Mouse (Mus musculus) left cerebral cortex, adult 11 months (tissue): ENCODE measurements at regions not wholly inside any gene's neighbourhood (a gene's known extent, or its start where the extent isn't known, plus 50 kb on each side); places are given as distances from the start of the nearest gene placed in this dataset.
A peak's percentile ranks its signal among the peaks of the same experiment; 100 is the strongest.

ENCODE experiments used
- DNase-seq: peaks from one replicate; pipeline ENCODE4 v3.0.0; 2022; ENCODE audit warnings: low spot score

GRCm38 (mm10) chr8:87112355-87112754 is 227.3 kb upstream of the N4bp1 start:
- no peak for DNase-seq

- DNase-seq = peak; percentile 17
Observed at GRCm38 (mm10) chr8:87105106-87105505, 220.0 kb upstream of the N4bp1 start.

DNA sequence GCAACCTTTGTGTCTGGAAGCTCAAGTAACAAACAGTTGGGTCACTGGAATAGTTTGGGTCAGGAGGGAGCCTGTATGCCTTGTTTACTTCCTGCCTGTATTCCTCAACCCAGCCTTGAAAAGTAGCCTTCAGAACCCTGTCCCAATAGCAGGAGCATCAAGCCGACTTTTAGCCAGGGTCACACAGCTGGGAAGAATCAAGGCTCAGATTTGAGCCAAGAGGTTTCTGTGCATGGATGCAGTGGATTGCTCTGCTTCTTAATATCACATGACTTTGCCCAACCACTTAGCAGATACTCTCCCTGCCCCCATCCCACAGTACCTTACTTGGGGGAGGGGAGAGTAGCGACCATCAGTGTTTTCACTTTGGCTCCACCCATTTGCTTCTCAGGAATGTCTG is 210.2 kb upstream of the N4bp1 start:
- no peak for DNase-seq

DNA sequence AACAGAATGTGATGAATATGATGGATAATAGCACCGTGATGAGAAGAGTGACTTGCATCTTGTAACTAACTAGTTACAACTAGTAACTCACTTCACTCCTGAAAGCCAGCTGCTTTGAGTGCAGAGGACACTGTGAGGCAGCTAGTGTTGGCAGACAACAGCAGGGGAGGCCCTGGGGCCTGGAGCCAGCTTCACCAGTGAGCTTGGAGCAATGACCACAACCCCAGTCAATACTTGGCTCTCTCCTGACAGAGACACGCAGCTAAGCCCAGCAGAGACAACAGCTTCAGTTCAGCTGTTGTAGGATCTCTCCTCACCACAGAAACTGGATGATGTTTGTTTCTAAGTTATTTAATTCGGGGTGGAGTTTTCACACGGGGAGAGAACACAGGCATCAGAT is 209.6 kb upstream of the N4bp1 start:
- no peak for DNase-seq

DNA sequence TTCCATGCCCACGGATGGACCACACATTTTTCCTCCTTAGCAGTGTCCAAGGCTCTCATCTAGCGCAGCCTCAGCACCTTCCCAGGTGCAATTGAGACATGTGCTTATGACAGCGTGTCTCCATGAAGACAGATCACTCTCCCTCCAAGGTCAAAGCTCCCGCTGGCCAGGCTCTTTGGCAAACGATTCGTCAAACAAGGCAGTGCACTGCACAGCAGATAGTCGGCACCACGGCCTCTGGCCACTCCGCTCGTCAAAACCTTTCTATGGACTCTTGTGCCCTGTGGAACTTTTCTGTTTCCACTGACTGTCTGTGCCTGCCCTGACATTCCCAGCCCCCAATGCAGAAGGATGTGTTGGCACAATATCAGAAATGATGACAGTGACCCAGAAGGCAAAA is 208.7 kb upstream of the N4bp1 start:
- DNase-seq = no peak

GRCm38 (mm10) chr8:87093081-87093480 is 208.0 kb upstream of the N4bp1 start:
- no peak for DNase-seq

DNA sequence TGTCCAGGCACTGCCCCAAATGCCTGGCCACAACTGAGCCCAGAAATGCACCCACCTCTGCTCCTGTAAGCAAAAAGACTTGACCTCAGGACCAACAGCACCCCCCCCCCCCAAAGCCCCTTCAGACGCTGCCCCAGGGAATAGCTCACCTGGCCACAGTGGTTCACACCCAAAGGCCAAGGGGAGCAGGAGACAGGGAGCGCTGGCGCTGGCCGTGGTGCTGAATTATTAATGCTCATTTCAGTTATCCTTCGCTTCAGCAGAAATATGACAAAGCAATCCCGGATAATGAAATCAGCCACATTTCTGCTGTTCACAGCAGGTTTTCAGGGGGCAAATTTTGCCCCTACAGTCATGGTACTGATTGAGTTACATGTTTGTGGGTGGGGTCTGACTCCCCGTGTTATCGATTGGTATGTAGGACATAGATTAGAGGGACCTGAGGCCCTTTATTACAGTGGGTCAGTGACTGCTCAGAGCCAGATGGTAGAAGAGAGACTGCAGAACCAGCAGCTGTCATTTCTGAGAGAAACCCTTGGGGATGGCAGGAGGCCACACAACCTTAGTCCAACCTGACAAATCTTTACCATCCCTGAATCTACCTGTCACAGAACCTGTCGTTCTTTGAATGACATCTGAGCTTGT is 202.5 kb upstream of the N4bp1 start:
- no peak for DNase-seq

DNA sequence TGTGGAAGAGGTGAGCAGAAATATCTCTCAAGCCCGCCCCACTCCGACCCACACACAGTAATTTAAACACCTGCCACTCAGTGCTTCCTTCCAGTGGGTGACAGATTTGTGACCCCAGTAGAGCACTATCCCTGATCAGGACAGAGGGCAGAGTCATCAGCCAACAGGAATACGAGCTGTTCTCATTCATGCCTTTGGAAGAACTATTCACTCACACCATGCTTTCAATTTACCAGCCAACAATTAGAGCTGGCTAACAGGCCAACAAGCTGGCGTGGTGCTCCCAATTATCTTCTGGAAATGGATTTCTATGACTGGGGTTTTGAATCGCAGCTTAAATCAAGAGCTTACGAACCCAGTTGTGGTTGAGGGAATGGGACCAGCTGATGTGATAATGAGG is 193.2 kb upstream of the N4bp1 start:
- no peak for DNase-seq

DNA sequence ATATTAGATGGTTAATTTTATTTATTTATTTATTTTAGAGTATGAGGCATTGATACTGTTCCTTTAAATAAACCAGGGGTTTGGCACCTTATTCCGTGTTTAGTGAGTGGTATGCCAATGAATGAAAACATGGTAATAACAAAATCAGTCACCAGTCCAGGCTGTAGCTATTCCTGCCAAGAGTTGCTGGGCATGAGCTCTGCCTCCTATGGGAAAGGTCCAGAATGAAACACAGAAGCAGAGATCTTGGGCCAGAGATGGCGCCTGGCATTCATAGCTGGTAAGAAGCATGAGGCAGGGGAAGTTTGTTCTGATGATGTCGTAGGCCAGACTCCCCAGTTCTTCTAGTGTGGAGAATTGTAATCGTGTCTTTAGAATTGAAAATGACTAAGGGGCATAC is 190.9 kb upstream of the N4bp1 start:
- no peak for DNase-seq

- DNase-seq = no peak
Observed at GRCm38 (mm10) chr8:87071224-87071623, 186.2 kb upstream of the N4bp1 start.

GRCm38 (mm10) chr8:87067106-87067505 is 182.0 kb upstream of the N4bp1 start:
- DNase-seq = no peak

GRCm38 (mm10) chr8:87064768-87065167 is 179.7 kb upstream of the N4bp1 start:
- no peak for DNase-seq

GRCm38 (mm10) chr8:87064250-87064747 is 179.2 kb upstream of the N4bp1 start:
- DNase-seq = no peak

- DNase-seq = no peak
Observed at GRCm38 (mm10) chr8:87063588-87063987, 178.5 kb upstream of the N4bp1 start.

- no peak for DNase-seq
Observed at GRCm38 (mm10) chr8:87049746-87050145, 164.7 kb upstream of the N4bp1 start.

DNA sequence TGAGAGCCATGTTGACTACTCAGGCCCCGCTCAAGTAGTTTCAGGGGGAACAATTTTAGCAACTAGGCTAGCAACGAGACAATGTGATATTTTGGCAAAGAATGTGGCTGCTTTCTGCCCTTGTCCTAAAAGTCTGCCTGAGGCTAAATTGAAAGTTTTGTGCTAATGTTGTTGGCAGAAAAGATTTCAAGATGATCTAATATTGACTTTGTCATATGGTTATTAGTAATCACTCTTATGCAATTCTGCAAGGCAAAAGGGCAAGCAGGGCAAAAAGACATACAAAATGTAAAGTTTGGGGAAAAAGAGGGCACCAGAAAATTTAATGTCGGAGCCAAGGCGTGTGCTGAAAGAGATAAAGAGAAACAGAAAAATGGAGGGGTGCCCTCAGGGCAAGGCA is 164.1 kb upstream of the N4bp1 start:
- DNase-seq = no peak

DNA sequence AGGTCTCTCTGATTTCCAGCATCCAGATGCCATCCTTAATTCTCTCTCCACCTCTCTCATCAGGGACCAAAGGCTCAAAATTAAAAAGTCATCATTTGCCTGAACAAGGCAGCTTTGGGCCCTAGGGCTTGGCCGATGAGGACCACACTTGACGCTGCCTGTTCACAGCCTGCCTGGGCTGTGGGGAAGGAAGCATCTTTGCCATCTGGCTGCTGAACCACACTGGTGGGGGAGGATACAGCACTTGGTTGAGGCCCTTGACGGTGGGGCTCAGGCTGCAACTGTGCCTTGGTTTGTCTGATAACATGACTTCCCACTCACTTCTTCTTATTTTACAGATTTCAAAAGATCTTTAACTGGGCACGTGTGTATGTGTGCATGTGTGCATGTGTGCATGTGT is 161.5 kb upstream of the N4bp1 start:
- no peak for DNase-seq

DNA sequence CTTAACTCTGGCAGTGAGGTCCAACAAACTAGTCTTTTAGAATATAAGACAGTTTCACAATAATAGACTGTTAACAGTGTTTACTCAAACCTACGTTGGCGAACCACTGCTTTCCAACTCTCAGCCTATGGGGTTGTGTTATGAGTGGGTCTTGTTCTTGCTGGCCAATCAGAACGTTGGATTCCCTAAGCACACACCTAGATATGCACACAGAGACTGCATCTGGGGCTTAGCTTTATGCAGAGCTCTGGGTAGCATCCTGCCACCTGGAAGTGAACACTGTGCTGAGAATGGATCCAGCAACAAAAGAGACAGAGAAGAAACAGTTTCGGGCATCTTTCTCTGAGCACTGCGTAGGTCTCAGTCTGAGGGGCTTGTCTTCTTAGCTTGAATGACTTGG is 158.0 kb upstream of the N4bp1 start:
- no peak for DNase-seq

- no peak for DNase-seq
Observed at GRCm38 (mm10) chr8:87037620-87038380, 152.7 kb upstream of the N4bp1 start.

DNA sequence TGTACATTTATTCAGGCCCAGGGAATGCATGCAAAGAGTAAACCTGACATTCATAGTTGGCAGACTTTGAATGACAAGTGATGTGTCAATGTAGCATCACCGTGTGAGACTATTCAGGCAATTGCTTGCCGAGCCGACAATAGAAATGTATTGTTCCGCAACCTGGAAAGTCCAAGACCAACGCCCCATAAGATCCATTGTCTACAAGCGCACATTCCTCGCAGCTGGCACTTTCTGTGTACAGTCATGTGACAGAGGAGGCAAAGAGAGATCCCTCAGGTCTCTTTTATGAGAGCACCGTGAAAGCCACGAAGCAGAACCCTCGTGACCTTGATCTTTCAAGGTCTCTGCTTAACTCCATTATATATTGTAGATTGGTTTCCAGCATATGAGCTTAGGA is 150.9 kb upstream of the N4bp1 start:
- no peak for DNase-seq

GRCm38 (mm10) chr8:87028171-87028570 is 143.1 kb upstream of the N4bp1 start:
- no peak for DNase-seq

- DNase-seq = no peak
Observed at GRCm38 (mm10) chr8:87025946-87026345, 140.9 kb upstream of the N4bp1 start.

DNA sequence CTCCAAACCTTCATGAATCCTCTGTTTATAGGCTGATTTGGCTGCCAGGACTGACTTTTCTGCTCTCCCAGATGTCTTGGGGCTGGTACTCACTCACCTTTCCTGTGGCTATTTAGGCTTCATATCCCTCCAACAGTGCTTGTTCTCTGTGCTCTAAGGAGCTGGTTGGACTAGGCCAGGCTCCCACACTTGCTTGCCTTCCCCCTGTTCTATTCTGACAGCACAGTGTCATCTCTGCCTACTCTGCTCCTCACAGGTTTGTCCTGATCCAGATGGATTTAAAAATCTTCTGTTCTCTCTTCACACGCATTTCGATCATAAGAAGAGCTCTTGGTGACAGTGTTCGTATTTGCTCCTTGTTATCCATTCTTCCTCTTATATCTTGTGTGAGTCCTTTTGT is 134.7 kb upstream of the N4bp1 start:
- DNase-seq = no peak

- no peak for DNase-seq
Observed at GRCm38 (mm10) chr8:86975546-86975945, 90.5 kb upstream of the N4bp1 start.
